Mouse (Mus musculus): ENCODE results near the gene Rwdd3.

DNA sequence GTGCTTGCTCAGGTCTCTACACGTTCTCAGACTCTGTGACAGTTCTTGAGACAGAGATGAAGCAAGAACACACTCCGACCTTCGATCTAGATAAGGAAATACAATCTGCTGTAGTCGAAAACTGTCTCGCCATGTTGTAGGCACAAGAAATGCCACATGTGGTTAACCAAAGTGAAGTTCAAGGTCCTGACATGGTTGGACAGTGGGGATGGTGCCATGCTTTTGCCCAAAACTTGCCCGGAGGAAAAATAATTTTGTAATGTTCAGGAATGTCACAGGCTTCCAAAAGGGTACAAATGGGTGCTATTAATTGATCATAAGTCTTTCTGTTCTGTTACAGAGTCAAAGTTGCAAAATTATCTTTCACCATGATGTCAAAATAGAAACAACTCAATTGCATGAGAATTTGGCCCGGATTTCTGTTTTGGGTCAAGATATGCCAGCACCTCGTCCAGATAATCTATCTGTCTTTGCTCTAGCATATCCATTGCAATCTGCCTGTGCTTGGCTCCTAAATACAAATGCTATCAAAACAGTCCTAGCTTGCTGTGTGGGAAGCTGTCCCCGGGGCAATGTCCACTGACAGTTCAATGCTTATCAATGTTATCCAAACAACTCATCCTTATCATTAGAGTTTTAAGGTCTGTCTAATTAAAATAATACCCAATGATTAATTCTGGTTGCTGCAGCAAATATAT, 2.9 kb upstream of the Rwdd3 start:
- TF ChIP-seq GATA1 (IDR thresholded peaks at IDR 0.05; ENCODE audit: borderline replicate concordance, low read length) (no peak), FLI1 (IDR thresholded peaks at IDR 0.05; ENCODE audit: low read length) (no peak)
